Mouse (Mus musculus) bone marrow, adult 2 months (tissue): ENCODE data around the gene 2210017I01Rik.

Experiments used
- CTCF ChIP-seq: fragments of 200-500 bp; IDR thresholded peaks from 2 replicates; pipeline ENCODE4 v1.5.1; 2011; ENCODE audit warnings: low read length, control low read depth; ENCODE audit not compliant: control insufficient read depth, insufficient read depth
- POLR2A ChIP-seq: fragments of 200-500 bp; IDR thresholded peaks from 2 replicates; pipeline ENCODE4 v1.6.1; 2011; ENCODE audit warnings: low read depth, mild to moderate bottlenecking, control low read depth, low read length, borderline replicate concordance; ENCODE audit not compliant: control insufficient read depth

DNA sequence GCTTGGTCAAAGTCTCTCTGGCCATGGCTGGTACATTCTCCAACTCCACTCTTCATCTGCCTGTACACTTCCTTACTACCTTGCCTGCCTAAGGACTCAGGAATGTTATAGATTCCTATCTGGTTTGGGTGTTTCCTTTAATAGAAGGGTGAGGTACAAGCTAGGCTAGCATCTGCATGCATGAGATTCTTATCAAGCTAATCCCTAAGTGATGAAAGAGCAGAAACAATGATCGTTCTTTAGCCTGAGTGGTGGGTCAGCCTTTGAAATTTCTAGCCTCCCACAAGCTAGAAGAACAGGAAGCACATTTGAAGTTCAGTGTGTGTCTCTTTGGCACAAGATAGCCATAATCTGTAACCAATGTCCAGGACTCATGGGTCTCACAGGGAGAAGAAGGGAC lies 2.5 kb upstream of the 2210017I01Rik start:
- TF ChIP-seq CTCF (no peak), POLR2A (no peak)
